Mouse (Mus musculus) cortical plate, adult 2 months (tissue): ENCODE measurements around the gene Arl10. TPM values are rescaled to one million over a fixed set of nuclear protein-coding genes. Genes with fewer than 3 reads are reported as not detected.

Experiments used
- H3K27ac ChIP-seq: fragments of 200-500 bp; 2 replicates; pipeline ENCODE4 v1.5.1; 2012; ENCODE audit warnings: low read length, control low read depth, inconsistent platforms; ENCODE audit not compliant: insufficient read depth
- H3K4me1 ChIP-seq: fragments of 200-500 bp; 2 replicates; pipeline ENCODE4 v1.6.1; 2011; ENCODE audit warnings: low read length; ENCODE audit not compliant: control insufficient read depth, insufficient read depth
- H3K4me3 ChIP-seq: fragments of 200-500 bp; 2 replicates; pipeline ENCODE4 v1.5.1; 2011; ENCODE audit warnings: mild to moderate bottlenecking, low read length, control low read depth; ENCODE audit not compliant: insufficient read depth
- CTCF ChIP-seq: fragments of 200-500 bp; IDR thresholded peaks from 2 replicates; pipeline ENCODE4 v1.5.1; 2011; ENCODE audit warnings: mild to moderate bottlenecking, control low read depth, low read length; ENCODE audit not compliant: insufficient read depth; ENCODE audit errors: extremely low read depth
- POLR2A ChIP-seq: fragments of 200-500 bp; IDR thresholded peaks from 2 replicates; pipeline ENCODE4 v1.6.1; 2011; ENCODE audit warnings: mild to moderate bottlenecking, low read length, control low read depth; ENCODE audit not compliant: insufficient read depth; ENCODE audit errors: extremely low read depth
- polyA plus RNA-seq: library from polyadenylated mRNA; depleted of rRNA; stranded (reverse); fragments of >200 nt; gene quantifications from 2 replicates; pipeline ENCODE4 v1.2.3, GENCODE M21; 2012

Gene Arl10
- polyA plus RNA-seq, 1 experiment: 20.1 TPM

DNA sequence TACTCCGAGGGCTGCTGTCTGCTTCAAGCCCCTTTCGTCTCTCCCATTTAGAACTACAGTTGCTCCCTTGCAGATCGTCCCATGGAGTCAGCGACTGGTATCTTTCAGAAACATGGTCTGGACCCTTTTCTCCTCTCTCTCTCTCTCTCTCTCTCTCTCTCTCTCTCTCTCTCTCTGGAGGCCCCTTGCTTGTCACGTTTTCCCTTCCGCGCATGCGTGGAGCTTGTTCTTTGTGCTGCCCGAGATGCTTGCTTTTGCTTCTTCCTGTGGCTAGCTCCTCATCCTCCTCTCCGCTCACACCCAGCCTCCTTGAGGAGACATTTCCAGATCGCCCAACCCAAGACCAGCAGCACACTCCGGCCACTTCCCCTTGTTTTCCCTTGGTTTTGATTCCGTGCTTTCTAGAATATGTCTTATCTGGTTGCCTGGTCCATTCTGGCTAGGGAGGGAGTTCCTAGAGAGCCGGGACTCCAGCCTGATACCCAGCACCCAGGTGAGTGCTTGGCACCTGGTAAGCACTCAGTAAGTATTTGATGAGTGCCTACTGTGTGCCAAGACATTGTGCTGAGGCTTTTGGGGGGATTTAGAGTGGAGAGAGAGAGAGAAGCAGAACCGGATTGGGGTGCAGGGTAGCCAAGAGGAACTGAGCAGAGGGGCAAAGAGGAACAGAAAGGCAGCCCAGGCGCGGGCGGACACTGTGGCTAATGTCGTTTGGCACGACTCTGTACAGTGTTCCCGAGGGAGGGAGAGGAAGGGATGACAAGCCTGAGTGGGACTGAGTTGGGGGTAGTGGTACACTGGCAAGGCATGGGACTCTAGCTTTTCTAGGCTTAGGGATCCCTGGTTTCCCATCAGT is 3.1 kb downstream of the Arl10 start:
- no peak for TF ChIP-seq POLR2A
- no peak for TF ChIP-seq CTCF
- Histone ChIP-seq H3K27ac (no peak overlapping the region), H3K4me3 (no peak overlapping the region), H3K4me1 (no peaks in the 10 kb centered on the region)

- no peaks in the 10 kb centered on the region for H3K4me1 ChIP-seq
- H3K4me3 ChIP-seq: no peak overlapping the region
- no peak for TF ChIP-seq CTCF
- TF ChIP-seq POLR2A: no peak
- no peak overlapping the region for H3K27ac ChIP-seq
Measured at GRCm38 (mm10) chr13:54581385-54581784, 6.6 kb downstream of the Arl10 start.

DNA sequence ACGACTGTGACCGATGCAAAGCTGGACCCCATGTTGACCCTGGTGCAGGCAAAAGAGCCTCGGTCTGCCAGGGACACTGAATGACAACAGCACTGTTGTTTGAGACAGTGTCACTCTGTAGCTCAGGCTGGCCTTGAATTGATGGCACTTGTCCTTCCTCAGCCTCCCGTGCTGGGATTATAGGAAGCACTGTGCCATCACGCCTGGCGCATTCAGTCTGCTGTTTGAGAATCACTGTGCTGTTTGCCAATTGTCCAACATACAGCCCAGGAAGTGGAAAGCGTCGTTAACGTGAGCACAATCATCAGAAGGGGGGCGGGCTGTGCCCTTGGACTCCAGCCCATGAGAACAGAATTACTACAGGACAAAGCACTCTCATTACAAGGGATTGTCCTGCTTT is 7.3 kb downstream of the Arl10 start:
- TF ChIP-seq CTCF (no peak), POLR2A (0 out of 2 replicates have a peak, but pooled peaks have one; percentile 7)
- no peak overlapping the region for H3K27ac ChIP-seq

GRCm38 (mm10) chr13:54582860-54583259 is 8.0 kb downstream of the Arl10 start:
- no peak for TF ChIP-seq CTCF
- TF ChIP-seq POLR2A: no peak
- no peak overlapping the region for H3K4me3 ChIP-seq
- no peak overlapping the region for H3K27ac ChIP-seq
- no peaks in the 10 kb centered on the region for H3K4me1 ChIP-seq

More for the DNA sequence above, 7.3 kb downstream of the Arl10 start:
- no peak overlapping the region for H3K4me3 ChIP-seq
- no peaks in the 10 kb centered on the region for H3K4me1 ChIP-seq

DNA sequence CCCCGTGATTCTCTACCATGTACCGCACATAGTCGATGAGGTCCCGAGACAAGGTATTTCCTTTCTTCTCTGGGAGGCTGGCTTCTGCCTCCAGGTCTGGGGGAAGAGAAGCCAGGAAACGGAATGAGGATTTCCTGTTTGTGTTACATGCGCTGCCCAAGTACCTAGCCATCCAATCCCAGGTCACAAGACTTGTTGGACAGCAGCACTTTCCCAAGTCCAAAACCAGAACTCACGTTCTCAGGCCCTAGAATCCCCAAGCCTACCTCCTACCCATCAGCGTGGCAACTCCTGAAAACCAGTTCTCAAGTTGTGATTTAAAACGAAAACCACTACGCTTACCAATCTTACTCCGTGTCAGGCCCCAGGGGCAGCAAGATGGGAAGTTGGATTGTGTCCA is 11.0 kb downstream of the Arl10 start:
- Histone ChIP-seq H3K27ac (no peak overlapping the region), H3K4me3 (no peak overlapping the region), H3K4me1 (no peaks in the 10 kb centered on the region; the same call in 1 of the 2 replicates)
- TF ChIP-seq POLR2A (no peak), CTCF (no peak)

DNA sequence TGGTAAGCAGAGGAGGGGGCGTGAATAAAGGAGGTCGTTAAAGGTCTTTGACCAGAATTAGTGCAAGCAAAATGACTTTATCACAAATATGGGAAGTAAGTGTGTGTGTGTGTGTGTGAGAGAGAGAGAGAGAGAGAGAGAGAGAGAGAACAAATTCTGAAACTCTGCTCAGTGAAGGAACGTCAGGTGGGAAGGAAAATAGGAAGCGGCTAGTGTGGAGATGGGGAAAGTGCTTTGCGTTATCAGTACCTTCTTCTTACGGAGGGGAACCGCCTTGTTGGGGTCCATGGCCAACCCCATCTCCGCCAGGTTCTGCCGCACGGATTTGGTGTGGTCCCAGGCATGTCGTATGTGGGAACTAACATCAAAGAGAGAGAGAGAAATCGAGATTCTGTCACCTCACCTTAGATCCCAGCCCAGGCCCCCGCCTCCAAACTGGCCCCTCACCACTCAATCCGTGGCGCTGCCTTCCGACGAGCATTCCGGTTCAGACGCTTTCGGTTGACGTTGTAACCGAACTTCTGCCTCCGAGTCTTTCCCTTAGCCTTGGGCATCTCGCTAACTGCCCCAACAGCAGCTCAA is 14.7 kb downstream of the Arl10 start:
- Histone ChIP-seq H3K4me1 (peaks cover 5% of the 10 kb centered on the region; the same call in 1 of the 2 replicates), H3K27ac (no peak overlapping the region), H3K4me3 (peak overlapping the region; percentile 49)

DNA sequence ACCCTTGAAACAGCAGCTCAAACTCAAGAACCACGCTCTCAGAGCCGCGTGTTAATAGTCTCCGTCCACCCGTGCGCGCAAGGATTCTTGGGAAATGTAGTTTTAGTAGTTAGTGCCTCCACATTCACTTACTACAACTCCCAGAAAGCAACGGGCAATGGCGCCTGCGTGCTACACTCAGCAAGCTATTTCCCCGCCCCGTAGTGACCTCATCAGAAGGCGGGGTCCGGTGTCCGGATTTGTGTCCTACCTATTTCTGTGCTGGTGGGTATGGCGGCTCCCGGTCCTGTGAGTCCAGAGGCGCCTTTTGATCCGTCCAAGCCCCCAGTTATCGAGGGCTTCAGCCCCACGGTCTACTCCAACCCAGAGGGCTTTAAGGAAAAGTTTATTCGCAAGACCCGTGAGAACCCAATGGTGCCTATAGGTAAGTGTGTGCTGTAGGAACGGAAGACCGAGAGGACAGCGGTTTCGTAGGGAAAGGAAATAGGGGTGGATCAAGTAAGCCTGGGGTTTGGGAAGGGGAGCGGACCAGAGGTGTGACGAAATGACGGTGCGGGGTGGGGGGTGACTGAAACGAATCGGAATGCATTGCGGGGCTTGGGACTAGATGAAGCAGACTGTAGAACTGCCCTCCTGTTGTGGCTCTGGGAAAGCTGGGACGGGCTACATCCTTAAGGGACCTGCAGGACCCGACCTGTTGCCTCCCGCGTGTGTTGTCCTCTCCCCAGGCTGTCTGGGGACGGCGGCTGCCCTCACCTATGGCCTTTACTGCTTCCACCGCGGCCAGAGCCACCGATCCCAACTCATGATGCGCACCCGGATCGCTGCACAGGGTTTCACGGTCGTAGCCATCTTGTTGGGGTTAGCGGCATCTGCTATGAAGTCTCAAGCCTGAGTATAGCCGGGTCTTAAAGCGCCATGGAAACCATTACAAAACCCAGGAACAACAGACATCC is 15.5 kb downstream of the Arl10 start, which contains the start of the genes Nop16 and Higd2a:
Gene Nop16, minus strand, starts transcription at position 95 of the 956 bp plus-strand sequence.
Gene Higd2a, plus strand, starts transcription at position 212 of the 956 bp plus-strand sequence.
- H3K4me3 ChIP-seq: peak within 1 kb of the TSS; percentile 49
- TF ChIP-seq POLR2A (peak; percentile 88), CTCF (no peak)
- H3K27ac ChIP-seq: peak within 1 kb of the TSS; percentile 74
- H3K4me1 ChIP-seq: peaks cover 5% of the 10 kb centered on the region; the same call in 1 of the 2 replicates

More for the DNA sequence above, 14.7 kb downstream of the Arl10 start:
- TF ChIP-seq CTCF: no peak
- no peak for TF ChIP-seq POLR2A

DNA sequence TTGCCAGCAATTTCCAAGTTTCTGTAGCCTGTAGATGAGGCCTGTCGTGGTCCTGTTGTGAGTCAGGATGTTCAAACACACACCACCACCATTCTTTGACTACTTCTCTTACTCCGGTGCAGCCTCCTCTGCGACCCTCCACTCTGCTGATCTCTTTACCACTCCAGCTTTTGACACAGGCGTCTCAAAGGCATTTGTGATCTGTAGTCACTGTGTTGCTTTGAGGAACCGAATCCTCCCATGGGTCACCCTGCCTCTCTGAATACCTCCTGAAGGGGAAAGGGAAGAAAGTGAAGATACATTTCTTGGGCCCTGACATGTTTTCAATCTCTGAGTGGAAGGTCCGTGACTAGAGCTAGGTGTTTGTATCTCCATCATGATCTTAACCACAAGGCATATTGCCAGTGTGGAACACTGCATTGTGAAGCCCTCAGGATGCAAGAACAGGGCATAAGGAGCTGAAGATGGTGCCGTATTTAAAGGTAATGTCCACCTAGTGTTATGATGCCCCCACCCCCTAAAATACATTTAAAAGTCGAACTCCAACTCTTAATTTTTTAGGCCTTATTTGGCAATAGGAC is 17.1 kb downstream of the Arl10 start:
- Histone ChIP-seq H3K4me1 (peaks cover 5% of the 10 kb centered on the region; the same call in 1 of the 2 replicates), H3K4me3 (peak overlapping the region; percentile 49), H3K27ac (no peak overlapping the region)
- TF ChIP-seq POLR2A (no peak), CTCF (no peak)
